Mouse (Mus musculus) limb, embryonic 11.5 days (tissue): Measurements from ENCODE around the gene Rtn4. TPM values are rescaled to one million over a fixed set of nuclear protein-coding genes. Genes with fewer than 3 reads are reported as not detected.

Experiments used
- ATAC-seq: fragments of 200-750 bp; cut with Nextera tagmentation; 2 replicates; pipeline ENCODE4 v1.8.0; 2017; ENCODE audit warnings: low read depth; ENCODE audit not compliant: insufficient number of reproducible peaks, low FRiP score, low TSS enrichment
- DNase-seq: peaks from one replicate; pipeline ENCODE4 v3.0.0-alpha.2; 2015; ENCODE audit warnings: low spot score
- H3K27ac ChIP-seq: fragments of 300-500 bp; sonication (generic); replicated peaks from 2 replicates; pipeline ENCODE4 v1.5.1; 2014; ENCODE audit warnings: low read depth, mild to moderate bottlenecking, low read length
- H3K27me3 ChIP-seq: fragments of 300-500 bp; sonication (generic); 2 replicates; pipeline ENCODE4 v1.6.1; 2014; ENCODE audit warnings: mild to moderate bottlenecking, low read length, mixed read lengths; ENCODE audit not compliant: control insufficient read depth, insufficient read depth
- H3K36me3 ChIP-seq: fragments of 300-500 bp; sonication (generic); 2 replicates; pipeline ENCODE4 v1.6.1; 2014; ENCODE audit warnings: mild to moderate bottlenecking, low read length, moderate library complexity, mixed read lengths; ENCODE audit not compliant: control insufficient read depth, insufficient read depth
- H3K4me1 ChIP-seq: fragments of 300-500 bp; sonication (generic); 2 replicates; pipeline ENCODE4 v1.6.1; 2014; ENCODE audit warnings: low read length, mixed read lengths; ENCODE audit not compliant: control insufficient read depth, insufficient read depth
- H3K4me2 ChIP-seq: fragments of 300-500 bp; sonication (generic); 2 replicates; pipeline ENCODE4 v1.6.1; 2014; ENCODE audit warnings: low read depth, mild to moderate bottlenecking, moderate library complexity; ENCODE audit not compliant: severe bottlenecking
- H3K4me3 ChIP-seq: fragments of 300-500 bp; sonication (generic); 2 replicates; pipeline ENCODE4 v1.5.1; 2014; ENCODE audit warnings: low read depth, low read length
- H3K9ac ChIP-seq: fragments of 300-500 bp; sonication (generic); 2 replicates; pipeline ENCODE4 v1.6.1; 2014; ENCODE audit warnings: mild to moderate bottlenecking, low read length
- H3K9me3 ChIP-seq: fragments of 300-500 bp; sonication (generic); 2 replicates; pipeline ENCODE4 v1.6.1; 2016; ENCODE audit warnings: low read length; ENCODE audit not compliant: control insufficient read depth
- WGBS: fragments of 180-500 bp; shearing (Covaris S2); extraction: QIAGEN DNeasy Blood & Tissue Kit; methylation state at CpG from one replicate; pipeline ENCODE4 v1.1.7; 2014; 5-methylcytosine and 5-hydroxymethylcytosine counted together
- polyA plus RNA-seq: library from polyadenylated mRNA; unstranded; fragments of >200 nt; fragmentation: Nextera tagmentation; extraction: Ambion mirVana; gene quantifications from 2 replicates; pipeline ENCODE4 v1.2.1, GENCODE M21; 2014

The Rtn4 gene
- polyA plus RNA-seq, 1 experiment from 2014 or later = 60.7 TPM

DNA sequence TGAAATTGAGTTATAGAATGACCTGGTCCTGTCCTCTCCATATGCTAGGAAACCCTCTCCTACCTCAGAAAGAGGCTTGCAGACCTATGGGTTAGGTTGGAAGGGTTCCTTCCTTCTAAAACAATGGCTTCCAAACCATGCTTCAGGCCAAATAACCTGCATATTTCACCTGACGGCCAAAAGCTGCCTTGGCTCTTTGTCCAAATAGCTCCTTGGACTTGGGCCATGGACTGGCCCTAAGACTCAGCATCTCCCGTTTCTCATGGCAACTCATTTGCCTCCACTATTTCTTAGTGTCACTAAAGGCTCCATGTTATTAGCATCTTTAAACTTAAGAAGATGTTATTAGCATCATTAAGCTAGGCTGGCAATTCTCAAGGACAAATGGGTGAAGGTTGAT is 52.8 kb downstream of the Rtn4 start:
- H3K36me3 ChIP-seq = peaks cover 5% of the 10 kb centered on the region
- 87% methylated on average over 2 of the region's 2 CpGs for WGBS

DNA sequence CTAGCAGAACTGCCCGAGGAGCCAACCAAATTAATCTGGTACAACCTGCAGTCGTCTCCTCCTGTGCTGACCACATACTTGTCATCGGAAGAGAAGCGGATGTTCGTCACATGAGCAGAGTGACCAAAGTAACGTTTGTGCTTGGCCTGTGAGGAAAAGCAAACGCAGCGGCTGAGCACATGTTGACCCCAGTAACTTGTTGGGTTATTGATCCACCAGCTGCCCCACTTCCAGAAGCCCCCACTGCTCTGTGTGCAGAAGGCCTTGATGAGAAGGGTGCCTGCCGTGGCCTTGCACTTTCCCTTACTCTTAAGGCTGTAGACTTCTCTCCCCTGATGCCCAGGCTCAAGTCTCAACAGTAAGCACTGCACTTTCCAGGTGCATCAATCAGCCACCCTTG is 53.5 kb downstream of the Rtn4 start:
- WGBS = 91% methylated on average over 9 of the region's 9 CpGs
- Histone ChIP-seq H3K4me3 (no peak overlapping the region), H3K4me2 (no peak overlapping the region), H3K4me1 (no peaks in the 10 kb centered on the region), H3K36me3 (peaks cover 5% of the 10 kb centered on the region), H3K9ac (no peak overlapping the region), H3K27me3 (no peaks in the 10 kb centered on the region), H3K9me3 (no peaks in the 10 kb centered on the region), H3K27ac (no peak overlapping the region)
- no peak for DNase-seq
- no peak for ATAC-seq

More for the DNA sequence above, 52.8 kb downstream of the Rtn4 start:
- no peaks in the 10 kb centered on the region for H3K9me3 ChIP-seq
- no peak for DNase-seq
- no peaks in the 10 kb centered on the region for H3K27me3 ChIP-seq
- no peak overlapping the region for H3K4me2 ChIP-seq
- no peaks in the 10 kb centered on the region for H3K4me1 ChIP-seq
- no peak overlapping the region for H3K9ac ChIP-seq
- no peak for ATAC-seq
- no peak overlapping the region for H3K4me3 ChIP-seq
- no peak overlapping the region for H3K27ac ChIP-seq

DNA sequence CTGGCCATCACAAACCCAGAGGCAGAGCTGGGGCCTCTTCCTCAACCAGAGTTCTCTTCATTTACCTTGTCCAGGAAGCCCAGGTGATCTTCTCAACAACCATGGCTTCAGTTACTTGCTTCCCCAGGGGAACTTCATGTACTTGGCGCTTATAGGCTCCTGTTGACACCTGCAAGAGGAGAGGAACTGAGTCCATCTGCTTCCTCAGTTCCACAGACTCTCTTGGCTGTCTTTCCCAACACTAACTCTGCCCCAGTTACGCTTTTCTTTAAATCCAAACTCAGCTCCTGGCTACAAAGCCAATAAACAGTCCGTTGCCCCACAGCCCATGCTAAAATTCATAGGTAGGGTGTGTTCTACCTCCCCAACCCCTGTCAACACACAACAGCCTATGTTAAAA is 54.6 kb downstream of the Rtn4 start:
- WGBS = 94% methylated on average over 3 of the region's 3 CpGs

DNA sequence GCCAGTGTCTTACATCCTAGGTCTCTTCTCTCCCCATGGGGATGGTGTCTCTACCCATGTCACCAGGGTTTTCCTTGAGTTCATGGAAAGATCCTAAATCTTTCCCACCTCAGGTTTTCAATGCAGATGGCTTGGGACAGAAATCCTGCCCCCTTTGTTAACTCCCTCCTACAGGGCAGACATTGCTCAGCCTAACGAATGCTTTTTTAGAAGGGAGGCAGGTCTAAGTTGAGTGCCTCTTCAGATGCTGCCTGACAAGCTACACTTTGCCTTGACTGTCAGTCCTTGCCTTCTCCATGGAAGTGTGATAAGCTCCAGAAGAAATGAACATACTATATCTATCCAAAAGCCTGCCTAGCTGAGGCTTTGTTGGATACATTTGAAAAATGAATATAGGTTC is 55.1 kb downstream of the Rtn4 start:
- Histone ChIP-seq H3K4me3 (no peak overlapping the region), H3K4me1 (no peaks in the 10 kb centered on the region), H3K36me3 (peaks cover 5% of the 10 kb centered on the region), H3K9me3 (no peaks in the 10 kb centered on the region), H3K9ac (no peak overlapping the region), H3K27me3 (no peaks in the 10 kb centered on the region), H3K27ac (no peak overlapping the region), H3K4me2 (no peak overlapping the region)
- WGBS = 84% methylated on average over 1 of the region's 1 CpGs
- ATAC-seq (no peak), DNase-seq (no peak)

More for the DNA sequence above, 54.6 kb downstream of the Rtn4 start:
- H3K4me1 ChIP-seq = no peaks in the 10 kb centered on the region
- no peak for ATAC-seq
- DNase-seq = no peak
- H3K9me3 ChIP-seq = no peaks in the 10 kb centered on the region
- H3K27ac ChIP-seq = no peak overlapping the region
- H3K27me3 ChIP-seq = no peaks in the 10 kb centered on the region
- H3K4me2 ChIP-seq = no peak overlapping the region
- no peak overlapping the region for H3K4me3 ChIP-seq
- no peak overlapping the region for H3K9ac ChIP-seq
- H3K36me3 ChIP-seq = peaks cover 5% of the 10 kb centered on the region

DNA sequence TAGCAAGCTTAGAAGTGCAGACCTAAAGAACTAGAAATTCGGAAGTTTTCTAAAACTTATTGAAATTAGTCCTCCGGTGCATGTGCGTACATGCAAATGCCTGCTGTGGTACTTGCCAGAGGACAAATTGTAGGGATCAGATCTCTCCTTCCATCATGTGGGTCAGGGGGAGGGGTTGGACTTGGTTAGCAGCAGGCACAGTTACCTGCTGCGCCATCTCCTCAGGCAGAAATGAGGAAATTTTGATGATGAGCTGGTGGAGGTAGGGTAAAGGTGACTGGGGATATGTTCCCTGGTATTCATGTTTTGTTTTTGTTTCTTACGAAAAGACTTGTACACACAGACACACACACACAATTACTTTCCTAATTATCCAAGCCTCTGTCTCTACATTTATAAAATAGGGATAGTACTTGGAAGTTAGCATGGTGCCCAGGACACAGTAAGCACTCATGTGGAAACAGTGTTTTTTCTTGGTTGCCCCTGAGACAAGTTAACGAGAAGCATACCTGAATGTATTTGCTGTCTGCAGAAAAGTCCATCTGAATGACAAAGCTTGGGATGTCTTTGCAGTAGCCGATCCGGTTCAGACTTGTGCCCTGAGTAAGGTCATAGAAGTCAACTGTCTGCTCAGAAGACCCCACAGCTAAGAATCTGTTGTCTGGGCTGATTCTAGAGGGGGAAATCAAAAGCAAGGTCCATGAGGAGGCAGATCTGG is 56.2 kb downstream of the Rtn4 start:
- DNase-seq (no peak), ATAC-seq (no peak)
- Histone ChIP-seq H3K4me1 (no peaks in the 10 kb centered on the region), H3K27me3 (no peaks in the 10 kb centered on the region), H3K36me3 (peaks cover 5% of the 10 kb centered on the region), H3K4me3 (no peak overlapping the region), H3K9ac (no peak overlapping the region), H3K4me2 (no peak overlapping the region), H3K9me3 (no peaks in the 10 kb centered on the region), H3K27ac (no peak overlapping the region)
- 90% methylated on average over 8 of the region's 8 CpGs for WGBS

DNA sequence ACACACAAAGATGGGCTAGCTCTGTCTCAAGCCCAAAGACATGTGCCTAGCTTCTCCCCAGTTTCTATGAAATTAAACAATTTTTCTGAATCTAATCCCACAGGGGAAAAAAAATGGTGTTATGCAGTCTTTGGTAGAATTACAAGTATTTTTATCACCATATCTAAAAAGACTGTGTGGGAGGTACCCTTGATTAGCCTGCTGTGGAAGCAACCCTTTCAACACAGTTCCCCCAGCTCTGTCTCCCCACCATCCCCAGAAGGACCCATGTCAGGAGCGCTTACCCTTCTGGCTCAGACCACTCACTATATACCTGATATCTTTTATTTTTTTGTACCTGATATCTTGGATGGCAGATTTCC is 56.7 kb downstream of the Rtn4 start:
- no peak overlapping the region for H3K9ac ChIP-seq
- no peak overlapping the region for H3K4me3 ChIP-seq
- H3K27ac ChIP-seq = no peak overlapping the region
- H3K27me3 ChIP-seq = no peaks in the 10 kb centered on the region
- DNase-seq (no peak), ATAC-seq (no peak)
- H3K9me3 ChIP-seq = no peaks in the 10 kb centered on the region
- H3K4me1 ChIP-seq = no peaks in the 10 kb centered on the region
- H3K4me2 ChIP-seq = no peak overlapping the region
- H3K36me3 ChIP-seq = peaks cover 5% of the 10 kb centered on the region
- WGBS = 96% methylated on average over 1 of the region's 1 CpGs

DNA sequence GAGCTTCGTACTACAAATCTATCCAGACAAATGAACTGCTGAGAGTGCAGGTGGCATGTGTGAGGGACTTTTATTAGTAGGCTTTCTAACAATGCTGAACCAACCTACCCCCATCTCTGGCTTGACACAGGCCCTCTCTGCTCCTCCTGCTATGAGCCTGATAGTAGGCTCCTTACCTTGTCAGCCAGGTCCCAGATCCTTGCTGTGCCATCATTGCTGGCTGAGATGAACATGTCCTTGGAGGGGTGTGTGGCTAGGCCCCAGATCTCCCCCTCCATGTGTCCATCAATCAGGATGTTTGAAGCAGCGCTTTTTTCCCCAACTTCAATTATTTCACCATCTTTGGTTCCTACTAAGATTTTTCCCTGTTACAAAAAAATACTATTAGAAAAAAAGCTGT is 58.3 kb downstream of the Rtn4 start:
- no peaks in the 10 kb centered on the region for H3K4me1 ChIP-seq
- H3K9me3 ChIP-seq = no peaks in the 10 kb centered on the region
- peaks cover 5% of the 10 kb centered on the region for H3K36me3 ChIP-seq
- no peaks in the 10 kb centered on the region for H3K27me3 ChIP-seq
- H3K27ac ChIP-seq = no peak overlapping the region
- H3K4me3 ChIP-seq = no peak overlapping the region
- DNase-seq = no peak
- 96% methylated on average over 2 of the region's 2 CpGs for WGBS
- H3K9ac ChIP-seq = no peak overlapping the region
- ATAC-seq = no peak
- no peak overlapping the region for H3K4me2 ChIP-seq

DNA sequence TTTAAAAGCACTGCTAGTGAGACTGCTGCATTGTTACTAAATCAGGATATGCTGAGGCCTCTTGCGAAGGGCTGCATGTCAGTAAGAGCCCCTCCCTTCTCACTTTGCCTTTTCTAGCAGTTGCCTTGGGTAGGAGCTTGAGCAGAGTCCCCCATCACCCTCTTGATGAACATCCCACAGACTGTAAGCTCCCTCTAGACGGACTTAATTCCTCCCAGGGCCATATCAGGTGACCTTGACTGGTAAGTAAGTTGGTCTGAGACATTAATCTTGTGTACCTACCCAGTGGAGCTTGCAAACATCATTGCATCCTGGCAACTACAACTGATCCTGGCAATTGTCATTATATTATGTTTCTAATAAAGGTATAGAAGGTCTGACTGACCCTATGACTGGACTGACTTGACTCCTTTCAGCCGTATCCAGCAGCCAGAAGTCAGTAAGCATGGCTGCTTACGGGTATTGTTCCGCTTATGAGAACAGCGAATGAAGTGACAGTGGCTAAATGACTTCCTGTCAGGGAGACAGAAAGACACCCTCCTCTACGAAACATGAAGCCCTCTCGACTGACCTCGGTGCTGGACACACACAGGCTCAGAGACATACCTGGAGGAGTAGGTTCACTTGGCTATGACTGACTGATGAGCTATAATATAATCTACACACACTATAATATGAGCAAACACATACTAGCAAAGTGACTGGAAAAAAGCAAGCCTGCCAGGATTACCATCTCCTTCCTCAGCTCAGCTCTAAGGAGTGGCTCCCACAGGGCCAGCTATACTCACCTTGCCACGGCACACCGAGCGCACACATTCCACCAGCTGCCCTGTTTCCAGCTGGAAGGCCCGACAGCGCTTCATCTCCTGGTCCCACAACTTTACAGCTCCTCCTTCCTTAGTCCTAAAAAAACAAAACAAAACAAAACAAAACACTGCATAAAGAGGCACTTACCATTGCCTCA is 59.2 kb downstream of the Rtn4 start:
- Histone ChIP-seq H3K4me2 (no peak overlapping the region), H3K9ac (no peak overlapping the region), H3K27me3 (no peaks in the 10 kb centered on the region), H3K4me3 (no peak overlapping the region), H3K9me3 (no peaks in the 10 kb centered on the region), H3K27ac (no peak overlapping the region), H3K36me3 (no peaks in the 10 kb centered on the region), H3K4me1 (no peaks in the 10 kb centered on the region)
- ATAC-seq (no peak), DNase-seq (no peak)
- 83% methylated on average over 14 of the region's 14 CpGs for WGBS
